Comparison of ENCODE assay signal across 15 mouse cellular contexts in the genomic region with DNA sequence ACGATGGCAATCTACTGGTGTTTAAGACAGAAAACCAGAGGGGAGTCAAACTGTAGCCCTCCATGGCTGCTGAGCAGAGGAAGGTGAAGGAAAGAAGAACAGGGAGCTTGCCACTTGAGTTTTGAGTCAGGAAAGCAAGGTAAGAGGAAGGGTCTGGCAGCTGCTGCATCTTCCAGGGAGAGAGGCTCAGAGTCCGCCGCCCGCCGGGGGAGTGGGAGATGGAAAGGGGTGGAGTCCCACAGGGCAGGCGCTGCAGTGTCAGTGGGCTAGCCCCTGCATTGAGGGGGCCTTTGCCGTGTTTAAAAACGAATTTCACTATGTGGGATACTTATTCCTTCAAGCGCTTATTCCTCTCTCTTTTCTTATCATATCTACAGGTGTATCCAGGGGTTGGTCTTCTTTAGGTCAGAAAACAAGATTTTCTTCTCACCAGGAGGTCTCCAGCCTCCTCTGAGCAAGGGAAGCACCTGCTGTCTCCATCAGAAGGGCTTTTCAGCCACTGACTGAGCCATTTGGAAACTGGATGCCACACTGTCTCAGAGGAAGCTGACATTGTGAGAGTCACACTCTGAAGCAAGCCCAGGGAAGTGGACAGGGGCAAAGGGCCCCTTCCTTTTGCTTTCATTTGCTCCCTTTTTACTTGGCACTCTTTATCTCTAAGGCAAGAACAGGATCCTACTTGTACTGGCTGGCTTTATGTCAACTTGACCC. TPM values are rescaled to one million over a fixed set of nuclear protein-coding genes. Genes with fewer than 3 reads are reported as not detected.
DNase-seq lines count a peak whose midpoint lies in the region; ATAC-seq and TF ChIP-seq lines count a peak whose summit lies in the region.
"Had no signal": no experiment of that assay in that cellular context is flagged by ENCODE, and none has a peak within 500 bp of the region (broad histone marks: within the 10 kb centered on the region; RNA-seq: fewer than 3 reads in every experiment).

No protein-coding gene starts in this region.

- H3K4me2 ChIP-seq in heart, embryonic 13.5 days = no peak overlapping the region
- no peak overlapping the region for H3K4me2 ChIP-seq in lung, embryonic 14.5 days
- H3K4me2 ChIP-seq in stomach, embryonic 15.5 days = no peak overlapping the region
- no peak overlapping the region for H3K4me2 ChIP-seq in forebrain, postnatal 0 days (ENCODE audit: low read depth)
- H3K4me2 ChIP-seq: hindbrain, embryonic 14.5 days had no signal

- no peaks in the 10 kb centered on the region for H3K36me3 ChIP-seq in heart, embryonic 13.5 days
- H3K36me3 ChIP-seq in lung, embryonic 14.5 days (ENCODE audit: insufficient read depth) = no peaks in the 10 kb centered on the region
- no peaks in the 10 kb centered on the region for H3K36me3 ChIP-seq in stomach, embryonic 15.5 days
- no peaks in the 10 kb centered on the region for H3K36me3 ChIP-seq in forebrain, postnatal 0 days (ENCODE audit: insufficient read depth)

- H3K9me3 ChIP-seq in heart, embryonic 13.5 days = 0 out of 2 replicates have a peak, but pooled peaks cover 7% of the 10 kb centered on the region
- H3K9me3 ChIP-seq in lung, embryonic 14.5 days (ENCODE audit: low read depth, low read length) = peaks cover 4% of the 10 kb centered on the region; the same call in 1 of the 2 replicates
- no peaks in the 10 kb centered on the region; the same call in 1 of the 2 replicates for H3K9me3 ChIP-seq in stomach, embryonic 15.5 days
- 0 out of 2 replicates have a peak, but pooled peaks cover 3% of the 10 kb centered on the region for H3K9me3 ChIP-seq in forebrain, postnatal 0 days (ENCODE audit: low read length)

- no peak for ATAC-seq in heart, embryonic 13.5 days (ENCODE audit: extremely low read depth, insufficient number of reproducible peaks, low FRiP score, low TSS enrichment)
- ATAC-seq in lung, embryonic 14.5 days (ENCODE audit: insufficient read depth) = no peak
- no peak for ATAC-seq in stomach, embryonic 15.5 days (ENCODE audit: insufficient read depth, low FRiP score, low read depth)
- ATAC-seq in forebrain, postnatal 0 days = no peak

- peak overlapping the region; percentile 52 for H3K9ac ChIP-seq in heart, embryonic 13.5 days
- H3K9ac ChIP-seq in lung, embryonic 14.5 days = no peak overlapping the region
- no peak overlapping the region for H3K9ac ChIP-seq in stomach, embryonic 15.5 days
- no peak overlapping the region for H3K9ac ChIP-seq in forebrain, postnatal 0 days
- H3K9ac ChIP-seq: hindbrain, embryonic 14.5 days had no signal

- H3K27ac ChIP-seq in heart, embryonic 13.5 days (replicated peaks) = peak overlapping the region; percentile 66
- H3K27ac ChIP-seq in lung, embryonic 14.5 days (ENCODE audit: low read depth) = peak overlapping the region; percentile 3; the same call in 1 of the 2 replicates
- peak overlapping the region; percentile 93 for H3K27ac ChIP-seq in brown adipose tissue, adult 24 weeks (replicated peaks; ENCODE audit: low read depth, low read length)
- peak overlapping the region; percentile 58; the same call in 1 of the 2 replicates for H3K27ac ChIP-seq in stomach, embryonic 15.5 days
- no peak overlapping the region for H3K27ac ChIP-seq in forebrain, postnatal 0 days (ENCODE audit: low read depth, low read length)
- H3K27ac ChIP-seq: hindbrain, embryonic 14.5 days; left cerebral cortex, adult 2 months had no signal

- H3K27me3 ChIP-seq in heart, embryonic 13.5 days (replicated peaks) = no peaks in the 10 kb centered on the region
- no peaks in the 10 kb centered on the region for H3K27me3 ChIP-seq in lung, embryonic 14.5 days (ENCODE audit: insufficient read depth, low read length)
- no peaks in the 10 kb centered on the region for H3K27me3 ChIP-seq in stomach, embryonic 15.5 days (replicated peaks)
- no peaks in the 10 kb centered on the region for H3K27me3 ChIP-seq in forebrain, postnatal 0 days (ENCODE audit: insufficient read depth, low read length)

- no peak for DNase-seq in heart, adult 8-10 months (ENCODE audit: low spot score)
- DNase-seq in lung, embryonic 14.5 days = peak; percentile 23
- DNase-seq in lung, adult 18-20 months = no peak
- DNase-seq in forebrain, postnatal 0 days = no peak
- DNase-seq in left cerebral cortex, postnatal 36 days (ENCODE audit: low spot score in 2 of 2) = no peak
- DNase-seq: adrenal gland, postnatal 25 days; cerebellum, adult 18-20 months; embryo, embryonic 11 days; right cerebral cortex, postnatal 25 days had no signal

- no peak for TF ChIP-seq CTCF in lung, embryonic 14.5 days (IDR thresholded peaks at IDR 0.05; ENCODE audit: low read depth)
- TF ChIP-seq CTCF in forebrain, postnatal 0 days (IDR thresholded peaks at IDR 0.05; ENCODE audit: low read depth) = no peak

- 20% methylated on average over 9 of the region's 9 CpGs for WGBS in heart, embryonic 13.5 days
- WGBS in lung, embryonic 14.5 days = 9% methylated on average over 9 of the region's 9 CpGs
- WGBS in stomach, embryonic 15.5 days = 21% methylated on average over 9 of the region's 9 CpGs
- WGBS in forebrain, postnatal 0 days = 13% methylated on average over 9 of the region's 9 CpGs

- intact Hi-C loops in left cerebral cortex, postnatal 36 days (cut with DNase I) = no loop called here

- no peak overlapping the region for H3K4me3 ChIP-seq in heart, embryonic 13.5 days
- no peak overlapping the region for H3K4me3 ChIP-seq in lung, embryonic 14.5 days (ENCODE audit: low read depth, low read length)
- H3K4me3 ChIP-seq in brown adipose tissue, adult 24 weeks (ENCODE audit: insufficient read depth, low read depth, low read length) = peak overlapping the region; percentile 47
- H3K4me3 ChIP-seq in stomach, embryonic 15.5 days (replicated peaks) = no peak overlapping the region
- no peak overlapping the region for H3K4me3 ChIP-seq in forebrain, postnatal 0 days (ENCODE audit: low read depth, low read length)
- H3K4me3 ChIP-seq: left cerebral cortex, adult 2 months had no signal

- peaks cover 34% of the 10 kb centered on the region for H3K4me1 ChIP-seq in heart, embryonic 13.5 days
- H3K4me1 ChIP-seq in lung, embryonic 14.5 days (ENCODE audit: insufficient read depth) = peaks cover 4% of the 10 kb centered on the region
- peaks cover 6% of the 10 kb centered on the region for H3K4me1 ChIP-seq in brown adipose tissue, adult 24 weeks (ENCODE audit: control insufficient read depth, insufficient read depth, insufficient read length, low read length)
- peaks cover 14% of the 10 kb centered on the region for H3K4me1 ChIP-seq in stomach, embryonic 15.5 days
- no peaks in the 10 kb centered on the region for H3K4me1 ChIP-seq in forebrain, postnatal 0 days (ENCODE audit: insufficient read depth)

RNA-seq across cellular contexts. Expression of a gene that starts 5.3 kb away (rescaled TPM):
- polyA plus RNA-seq in heart, embryonic 13.5 days (2015; fragmentation: Nextera tagmentation; extraction: Ambion mirVana) = 77.1 and 79.5 TPM in 2 replicates
- 100 to 1,000 TPM; 128 to 185 (median 149) TPM for total RNA-seq in heart, adult 8-10 months (2022)
- polyA plus RNA-seq in lung, embryonic 14.5 days (2014; fragmentation: Nextera tagmentation; extraction: Ambion mirVana) = 103 and 108 TPM in 2 replicates
- polyA plus RNA-seq in brown adipose tissue, adult 24 weeks (2012; ENCODE audit: insufficient read depth, insufficient read length, missing spikeins) = 12.2 and 21.8 TPM in 2 replicates
- polyA plus RNA-seq in stomach, embryonic 15.5 days (2015; fragmentation: Nextera tagmentation; extraction: Ambion mirVana) = 97.9 and 105 TPM in 2 replicates
- 3.9 and 7.9 TPM in 2 replicates for total RNA-seq in forebrain, postnatal 0 days (2014; rRNA removed)
- 8.1 and 8.7 TPM in 2 replicates for polyA plus RNA-seq in forebrain, postnatal 0 days (2015; fragmentation: Nextera tagmentation; extraction: Ambion mirVana)
- total RNA-seq in left cerebral cortex, postnatal 36 days (2021) = 1 to 10 TPM; 8.2 to 8.9 TPM

RNA-seq across cellular contexts. Expression of a gene that starts 31.2 kb away (rescaled TPM):
- 128 and 130 TPM in 2 replicates for polyA plus RNA-seq in heart, embryonic 13.5 days (2015; fragmentation: Nextera tagmentation; extraction: Ambion mirVana)
- 10 to 100 TPM; 33.5 to 51.0 (median 41.9) TPM for total RNA-seq in heart, adult 8-10 months (2022)
- 100 and 110 TPM in 2 replicates for polyA plus RNA-seq in lung, embryonic 14.5 days (2014; fragmentation: Nextera tagmentation; extraction: Ambion mirVana)
- polyA plus RNA-seq in brown adipose tissue, adult 24 weeks (2012; ENCODE audit: insufficient read depth, insufficient read length, missing spikeins) = 15.9 and 19.1 TPM in 2 replicates
- 125 and 131 TPM in 2 replicates for polyA plus RNA-seq in stomach, embryonic 15.5 days (2015; fragmentation: Nextera tagmentation; extraction: Ambion mirVana)
- 119 and 172 TPM in 2 replicates for total RNA-seq in forebrain, postnatal 0 days (2014; rRNA removed)
- polyA plus RNA-seq in forebrain, postnatal 0 days (2015; fragmentation: Nextera tagmentation; extraction: Ambion mirVana) = 224 and 227 TPM in 2 replicates
- 100 to 1,000 TPM; 128 to 155 TPM for total RNA-seq in left cerebral cortex, postnatal 36 days (2021)

RNA-seq across cellular contexts. Expression of a gene that starts 41.1 kb away (rescaled TPM):
- polyA plus RNA-seq in heart, embryonic 13.5 days (2015; fragmentation: Nextera tagmentation; extraction: Ambion mirVana) = 9.0 and 10.0 TPM in 2 replicates
- total RNA-seq in heart, adult 8-10 months (2022) = 10 to 100 TPM; 19.9 to 24.1 (median 22.7) TPM
- 1.2 and 1.5 TPM in 2 replicates for polyA plus RNA-seq in lung, embryonic 14.5 days (2014; fragmentation: Nextera tagmentation; extraction: Ambion mirVana)
- not detected in 2 replicates for polyA plus RNA-seq in brown adipose tissue, adult 24 weeks (2012; ENCODE audit: insufficient read depth, insufficient read length, missing spikeins)
- 2.9 and 3.4 TPM in 2 replicates for polyA plus RNA-seq in stomach, embryonic 15.5 days (2015; fragmentation: Nextera tagmentation; extraction: Ambion mirVana)
- total RNA-seq in forebrain, postnatal 0 days (2014; rRNA removed) = 3.5 and 6.5 TPM in 2 replicates
- polyA plus RNA-seq in forebrain, postnatal 0 days (2015; fragmentation: Nextera tagmentation; extraction: Ambion mirVana) = 6.6 and 9.7 TPM in 2 replicates
- total RNA-seq in left cerebral cortex, postnatal 36 days (2021) = 10 to 100 TPM; 53.7 to 58.3 TPM

RNA-seq across cellular contexts. Expression of a gene that starts 57.6 kb away (rescaled TPM):
- polyA plus RNA-seq in heart, embryonic 13.5 days (2015; fragmentation: Nextera tagmentation; extraction: Ambion mirVana) = 0.11 and 0.16 TPM in 2 replicates
- total RNA-seq in heart, adult 8-10 months (2022) = under 1 TPM in 2 of 4 experiments, not detected in 2; 0.14 to 0.16 TPM
- 0.46 and 0.47 TPM in 2 replicates for polyA plus RNA-seq in lung, embryonic 14.5 days (2014; fragmentation: Nextera tagmentation; extraction: Ambion mirVana)
- polyA plus RNA-seq in brown adipose tissue, adult 24 weeks (2012; ENCODE audit: insufficient read depth, insufficient read length, missing spikeins) = not detected in 2 replicates
- polyA plus RNA-seq in stomach, embryonic 15.5 days (2015; fragmentation: Nextera tagmentation; extraction: Ambion mirVana) = 0.48 and 0.82 TPM in 2 replicates
- total RNA-seq in forebrain, postnatal 0 days (2014; rRNA removed) = 21.3 and 26.2 TPM in 2 replicates
- polyA plus RNA-seq in forebrain, postnatal 0 days (2015; fragmentation: Nextera tagmentation; extraction: Ambion mirVana) = 9.4 and 11.9 TPM in 2 replicates
- 1 to 10 TPM; 2.3 to 4.9 TPM for total RNA-seq in left cerebral cortex, postnatal 36 days (2021)
- total RNA-seq: gastrocnemius, adult 18-20 months had no signal
